Mouse (Mus musculus) MEL (cell line): ENCODE data around the gene Mob4. TPM values are rescaled to one million over a fixed set of nuclear protein-coding genes. Genes with fewer than 3 reads are reported as not detected.

Experiments
- DNase-seq: peaks from one replicate; pipeline ENCODE4 v3.0.0; 2011; ENCODE audit warnings: low read depth, low spot score
- H3K27ac ChIP-seq: 2 replicates; pipeline ENCODE4 v1.5.1; 2012; ENCODE audit warnings: low read depth, mild to moderate bottlenecking, control low read depth, low read length, moderate library complexity; ENCODE audit not compliant: control insufficient read depth
- H3K27me3 ChIP-seq, 2 experiments: fragments of 150-350 bp in 1 of 2; sonication (generic) in 1 of 2; 2 replicates each; pipeline ENCODE4 v1.6.1; 2012; ENCODE audit warnings: low read length in 2 of 2, mild to moderate bottlenecking in 2 of 2, improper control_type of control experiment in 1 of 2, moderate library complexity in 1 of 2; ENCODE audit not compliant: insufficient read depth in 2 of 2, control insufficient read depth in 1 of 2
- H3K36me3 ChIP-seq, 2 experiments: 2 replicates each; pipeline ENCODE4 v1.6.1; 2012 to 2014; ENCODE audit warnings: low read length in 2 of 2, improper control_type of control experiment in 1 of 2, inconsistent platforms in 1 of 2, mild to moderate bottlenecking in 1 of 2; ENCODE audit not compliant: insufficient read depth in 2 of 2, control insufficient read depth in 1 of 2
- H3K4me1 ChIP-seq, 2 experiments: fragments of 150-350 bp in 1 of 2; sonication (generic) in 1 of 2; 2 replicates each; pipeline ENCODE4 v1.6.1; 2012; ENCODE audit warnings: low read length in 2 of 2, improper control_type of control experiment in 1 of 2, mild to moderate bottlenecking in 1 of 2; ENCODE audit not compliant: insufficient read depth in 2 of 2, control insufficient read depth in 1 of 2
- H3K4me3 ChIP-seq, 2 experiments: fragments of 150-350 bp in 1 of 2; sonication (generic) in 1 of 2; 2 replicates each; pipeline ENCODE4 v1.5.1; 2012; ENCODE audit warnings: low read depth in 2 of 2, low read length in 2 of 2, mild to moderate bottlenecking in 2 of 2, moderate library complexity in 2 of 2, control low read depth in 1 of 2, improper control_type of control experiment in 1 of 2; ENCODE audit not compliant: control insufficient read depth in 1 of 2, insufficient read depth in 1 of 2
- H3K79me2 ChIP-seq: 2 replicates; pipeline ENCODE4 v1.6.1; 2012; ENCODE audit warnings: mild to moderate bottlenecking, low read length, moderate library complexity; ENCODE audit not compliant: control insufficient read depth, poor library complexity, insufficient read depth
- H3K9ac ChIP-seq: 2 replicates; pipeline ENCODE4 v1.6.1; 2012; ENCODE audit warnings: low read depth, mild to moderate bottlenecking, control low read depth, low read length, moderate library complexity; ENCODE audit not compliant: control insufficient read depth, poor library complexity, severe bottlenecking
- H3K9me3 ChIP-seq: fragments of 150-350 bp; sonication (generic); replicated peaks from 2 replicates; pipeline ENCODE4 v1.6.1; 2012; ENCODE audit warnings: mild to moderate bottlenecking, low read length, improper control_type of control experiment, moderate library complexity; ENCODE audit not compliant: insufficient read depth
- BHLHE40 ChIP-seq: IDR thresholded peaks from 2 replicates; pipeline ENCODE4 v1.6.1; 2012; ENCODE audit warnings: low read depth, mild to moderate bottlenecking, inconsistent platforms, low read length, improper control_type of control experiment, borderline replicate concordance
- CTCF ChIP-seq, 3 experiments: IDR thresholded peaks in 2 of 3; conservative IDR thresholded peaks in 1 of 3; 2 replicates each; pipeline ENCODE4 v1.5.1; 2011 to 2012; ENCODE audit warnings: low read length in 3 of 3, low read depth in 2 of 3, mild to moderate bottlenecking in 2 of 3, improper control_type of control experiment in 1 of 3, inconsistent platforms in 1 of 3, mixed read lengths in 1 of 3, moderate library complexity in 1 of 3; ENCODE audit not compliant: control insufficient read depth in 1 of 3, insufficient read depth in 1 of 3, poor library complexity in 1 of 3, severe bottlenecking in 1 of 3
- E2F4 ChIP-seq: IDR thresholded peaks from 2 replicates; pipeline ENCODE4 v1.6.1; 2011; ENCODE audit warnings: low read depth, low read length, improper control_type of control experiment, borderline replicate concordance
- ELF1 ChIP-seq: IDR thresholded peaks from 2 replicates; pipeline ENCODE4 v1.6.1; 2014; ENCODE audit warnings: low read depth, mild to moderate bottlenecking, inconsistent platforms, low read length, improper control_type of control experiment, moderate library complexity
- HCFC1 ChIP-seq: IDR thresholded peaks from 2 replicates; pipeline ENCODE4 v1.6.1; 2012; ENCODE audit warnings: low read depth, mild to moderate bottlenecking, inconsistent platforms, low read length, improper control_type of control experiment, moderate library complexity
- KAT2A ChIP-seq: conservative IDR thresholded peaks from 2 replicates; pipeline ENCODE4 v1.6.1; 2012; ENCODE audit warnings: low read depth, low read length, improper control_type of control experiment, inconsistent platforms
- MAFK ChIP-seq: IDR thresholded peaks from 2 replicates; pipeline ENCODE4 v1.6.1; 2011; ENCODE audit warnings: low read depth, mild to moderate bottlenecking, low read length, improper control_type of control experiment, borderline replicate concordance
- MAZ ChIP-seq: IDR thresholded peaks from 2 replicates; pipeline ENCODE4 v1.6.1; 2012; ENCODE audit warnings: low read depth, mild to moderate bottlenecking, inconsistent platforms, low read length, improper control_type of control experiment
- MYB ChIP-seq: IDR thresholded peaks from 2 replicates; pipeline ENCODE4 v1.6.1; 2011; ENCODE audit warnings: mild to moderate bottlenecking, low read depth, low read length, improper control_type of control experiment
- MYC ChIP-seq: IDR thresholded peaks from 2 replicates; pipeline ENCODE4 v1.6.1; 2011; ENCODE audit warnings: low read depth, mild to moderate bottlenecking, low read length, improper control_type of control experiment, moderate library complexity
- NELFE ChIP-seq: IDR thresholded peaks from 2 replicates; pipeline ENCODE4 v1.6.1; 2011; ENCODE audit warnings: low read depth, low read length, improper control_type of control experiment
- POLR2A ChIP-seq, 2 experiments: IDR thresholded peaks; 2 replicates each; pipeline ENCODE4 v1.6.1; 2011 to 2012; ENCODE audit warnings: low read length in 2 of 2, mild to moderate bottlenecking in 2 of 2, control low read depth in 1 of 2, improper control_type of control experiment in 1 of 2, low read depth in 1 of 2, moderate library complexity in 1 of 2; ENCODE audit not compliant: control insufficient read depth in 1 of 2, insufficient read depth in 1 of 2, poor library complexity in 1 of 2
- POLR2AphosphoS2 ChIP-seq: IDR thresholded peaks from 2 replicates; pipeline ENCODE4 v1.6.1; 2011; ENCODE audit warnings: low read length, improper control_type of control experiment
- POLR2AphosphoS5 ChIP-seq: IDR thresholded peaks from 2 replicates; pipeline ENCODE4 v1.6.1; 2012; ENCODE audit warnings: low read depth, borderline replicate concordance, mild to moderate bottlenecking, inconsistent platforms, low read length, moderate library complexity, mixed read lengths
- RAD21 ChIP-seq: IDR thresholded peaks from 2 replicates; pipeline ENCODE4 v1.6.1; 2011; ENCODE audit warnings: mild to moderate bottlenecking, low read depth, low read length, improper control_type of control experiment
- SIN3A ChIP-seq: IDR thresholded peaks from 2 replicates; pipeline ENCODE4 v1.6.1; 2012; ENCODE audit warnings: low read length, improper control_type of control experiment, inconsistent platforms
- TAL1 ChIP-seq: IDR thresholded peaks from 2 replicates; pipeline ENCODE4 v1.6.1; 2012; ENCODE audit warnings: mild to moderate bottlenecking, inconsistent platforms, low read length, moderate library complexity, mixed read lengths
- TBP ChIP-seq: IDR thresholded peaks from 2 replicates; pipeline ENCODE4 v1.8.0; 2011; ENCODE audit warnings: low read depth, low read length, improper control_type of control experiment
- ZKSCAN1 ChIP-seq: IDR thresholded peaks from 2 replicates; pipeline ENCODE4 v1.6.1; 2012; ENCODE audit warnings: low read depth, mild to moderate bottlenecking, inconsistent platforms, low read length, improper control_type of control experiment, moderate library complexity
- ZNF384 ChIP-seq: IDR thresholded peaks from 2 replicates; pipeline ENCODE4 v1.6.1; 2012; ENCODE audit warnings: low read depth, mild to moderate bottlenecking, inconsistent platforms, low read length, improper control_type of control experiment
- polyA plus RNA-seq, 2 experiments: library from polyadenylated mRNA; stranded (reverse) in 1 of 2; unstranded in 1 of 2; fragments of >175 nt in 1 of 2; fragments of >200 nt in 1 of 2; gene quantifications; 2 replicates each; pipeline versions ENCODE4 v1.2.1 to v1.2.4; 2012; ENCODE audit warnings: low replicate concordance in 2 of 2, low read depth in 1 of 2; ENCODE audit not compliant: insufficient read length in 2 of 2, insufficient read depth in 1 of 2, missing spikeins in 1 of 2
- total RNA-seq: library from RNA; depleted of rRNA; stranded (reverse); fragments of 300-350 nt; gene quantifications from 2 replicates; pipeline ENCODE4 v1.2.3, GENCODE M21; 2012

The Mob4 gene
- total and polyA plus RNA-seq, 3 experiments = 22.0 to 62.1 (median 26.6) TPM

GRCm38 (mm10) chr1:55132308-55132707, 1.3 kb downstream of the Mob4 start:
- peak; percentile 20 for DNase-seq
- Histone ChIP-seq H3K4me3 (peak overlapping the region; percentile 46 to 99), H3K9ac (peak overlapping the region; percentile 98), H3K9me3 (no peaks in the 10 kb centered on the region), H3K36me3 (peaks cover 12 to 27% of the 10 kb centered on the region in 2 experiments), H3K27me3 (no peaks in the 10 kb centered on the region), H3K79me2 (peaks cover 38% of the 10 kb centered on the region), H3K4me1 (peaks cover 0 to 16% of the 10 kb centered on the region in 2 experiments; a peak in 3 of 4 replicates)
- TF ChIP-seq ZKSCAN1 = no peak
- no peak for TF ChIP-seq RAD21
- no peak for TF ChIP-seq MAFK
- TF ChIP-seq ZNF384 = no peak
- no peak for TF ChIP-seq E2F4
- no peak for TF ChIP-seq POLR2AphosphoS2
- TF ChIP-seq ELF1 = no peak
- no peak for TF ChIP-seq CTCF (IDR thresholded peaks at IDR 0.05 in 2 of 3, conservative IDR thresholded peaks at IDR 0.05 in 1 of 3; ENCODE audit: control insufficient read depth in 1 of 3, insufficient read depth in 1 of 3, low read depth in 2 of 3, low read length in 3 of 3, poor library complexity in 1 of 3, severe bottlenecking in 1 of 3)
- TF ChIP-seq SIN3A = no peak
- no peak for TF ChIP-seq BHLHE40
- TF ChIP-seq POLR2AphosphoS5 = no peak
- TF ChIP-seq POLR2A (IDR thresholded peaks at IDR 0.05; ENCODE audit: control insufficient read depth in 1 of 2, insufficient read depth in 1 of 2, low read depth in 1 of 2, low read length in 2 of 2, poor library complexity in 1 of 2) = no peak
- no peak for TF ChIP-seq NELFE
- no peak for TF ChIP-seq TAL1
- no peak for TF ChIP-seq MAZ
- TF ChIP-seq TBP = no peak
- TF ChIP-seq MYC = no peak
- no peak for TF ChIP-seq MYB
- TF ChIP-seq, all 39 proteins: peak for 0
- no peak overlapping the region for H3K27ac ChIP-seq

DNA sequence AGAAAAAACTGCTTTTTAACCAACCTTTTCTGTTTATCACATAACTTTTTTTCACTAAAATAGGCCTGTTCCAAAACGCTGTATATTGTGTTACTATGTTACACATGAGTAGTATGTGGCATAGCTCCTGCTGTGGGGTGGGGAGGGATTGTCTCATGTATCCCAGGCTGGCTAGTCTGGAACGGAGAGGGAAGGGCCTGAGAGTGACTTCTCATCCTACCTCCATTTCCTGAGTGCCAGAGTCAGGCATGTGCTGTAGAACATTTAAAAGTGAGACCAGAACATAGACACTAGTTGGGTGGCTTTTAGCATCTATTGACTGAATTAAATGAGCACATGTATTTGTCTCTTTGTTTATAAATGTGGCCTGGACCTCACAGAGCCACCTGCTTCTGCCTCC, 2.1 kb downstream of the Mob4 start:
- H3K79me2 ChIP-seq = peaks cover 41% of the 10 kb centered on the region
- no peak for DNase-seq
- no peaks in the 10 kb centered on the region for H3K9me3 ChIP-seq
- no peak overlapping the region for H3K4me3 ChIP-seq
- H3K27ac ChIP-seq = no peak overlapping the region
- no peak for TF ChIP-seq TAL1
- no peak for TF ChIP-seq ELF1
- TF ChIP-seq HCFC1 = no peak
- TF ChIP-seq POLR2AphosphoS2 = no peak
- TF ChIP-seq KAT2A = no peak
- TF ChIP-seq SIN3A = no peak
- TF ChIP-seq NELFE = no peak
- no peak for TF ChIP-seq TBP
- 0 out of 2 replicates have a peak overlapping the region, but pooled peaks have one; percentile 34 for H3K9ac ChIP-seq
- H3K4me1 ChIP-seq = peaks cover 0 to 16% of the 10 kb centered on the region in 2 experiments; a peak in 3 of 4 replicates
- H3K36me3 ChIP-seq = peaks cover 15 to 27% of the 10 kb centered on the region in 2 experiments
- no peaks in the 10 kb centered on the region for H3K27me3 ChIP-seq
